50 mouse cellular contexts compared by ENCODE assay signal in the genomic region with DNA sequence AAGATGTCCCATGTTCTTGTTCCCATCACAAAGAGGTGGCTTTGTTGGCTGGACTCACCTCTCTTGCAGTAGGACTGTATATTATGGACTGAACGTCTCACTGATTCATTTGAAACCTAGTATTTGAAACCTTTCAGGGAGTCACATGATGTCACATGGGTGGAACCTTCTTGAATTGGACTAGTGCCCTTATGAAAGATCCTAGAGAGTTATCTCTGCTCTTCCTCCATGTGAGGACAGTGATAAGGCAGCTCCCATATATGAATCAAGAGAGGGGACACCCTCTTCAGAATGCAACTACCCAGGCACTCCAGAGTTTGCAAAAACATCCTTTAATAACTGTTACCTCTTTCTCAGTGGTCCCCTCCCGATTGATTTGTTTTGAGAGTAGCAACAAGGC. TPM values are rescaled to one million over a fixed set of nuclear protein-coding genes. Genes with fewer than 3 reads are reported as not detected.
"Had no signal": no experiment of that assay in that cellular context is flagged by ENCODE, and none has a peak within 500 bp of the region (broad histone marks: within the 10 kb centered on the region; RNA-seq: fewer than 3 reads in every experiment).

No protein-coding gene starts in this region.

- ATAC-seq: hindbrain, embryonic 16.5 days; hindbrain, postnatal 0 days; inflammation-experienced regulatory T-cells, adult 6 months; intestine, embryonic 15.5 days; intestine, postnatal 0 days had no signal

- H3K4me3 ChIP-seq: heart, embryonic 10.5 days; heart, embryonic 12.5 days; heart, embryonic 13.5 days; heart, embryonic 15.5 days; hindbrain, embryonic 10.5 days; hindbrain, embryonic 12.5 days; hindbrain, embryonic 13.5 days; hindbrain, embryonic 15.5 days; intestine, embryonic 15.5 days; kidney, embryonic 15.5 days; layer of hippocampus, adult 2 months had no signal

- H3K4me2 ChIP-seq: heart, embryonic 11.5 days; heart, embryonic 12.5 days; heart, embryonic 13.5 days; heart, embryonic 15.5 days; hindbrain, embryonic 12.5 days; hindbrain, embryonic 13.5 days; hindbrain, embryonic 14.5 days; hindbrain, embryonic 15.5 days; intestine, embryonic 15.5 days; kidney, embryonic 15.5 days had no signal

- H3K9me3 ChIP-seq: heart, embryonic 10.5 days; heart, embryonic 12.5 days; heart, embryonic 15.5 days; hindbrain, embryonic 10.5 days; hindbrain, embryonic 12.5 days; hindbrain, embryonic 13.5 days; hindbrain, embryonic 15.5 days; intestine, embryonic 15.5 days; kidney, embryonic 15.5 days had no signal

- H3K4me1 ChIP-seq: heart, embryonic 10.5 days; heart, embryonic 12.5 days; heart, embryonic 13.5 days; heart, embryonic 15.5 days; hindbrain, embryonic 10.5 days; hindbrain, embryonic 12.5 days; hindbrain, embryonic 13.5 days; hindbrain, embryonic 15.5 days; intestine, embryonic 15.5 days; kidney, embryonic 15.5 days had no signal

- H3K9ac ChIP-seq: heart, embryonic 12.5 days; heart, embryonic 13.5 days; heart, embryonic 15.5 days; hindbrain, embryonic 12.5 days; hindbrain, embryonic 13.5 days; hindbrain, embryonic 14.5 days; hindbrain, embryonic 15.5 days; intestine, embryonic 15.5 days; kidney, embryonic 15.5 days had no signal

- H3K27ac ChIP-seq: heart, embryonic 10.5 days; heart, embryonic 13.5 days; heart, embryonic 15.5 days; hindbrain, embryonic 10.5 days; hindbrain, embryonic 12.5 days; hindbrain, embryonic 13.5 days; hindbrain, embryonic 14.5 days; hindbrain, embryonic 15.5 days; hindbrain, postnatal 0 days; intestine, embryonic 15.5 days; kidney, embryonic 15.5 days; kidney, postnatal 0 days; layer of hippocampus, adult 2 months had no signal

- H3K27me3 ChIP-seq: heart, embryonic 12.5 days; heart, embryonic 13.5 days; heart, embryonic 15.5 days; hindbrain, embryonic 12.5 days; hindbrain, embryonic 13.5 days; hindbrain, embryonic 15.5 days; intestine, embryonic 15.5 days; kidney, embryonic 15.5 days had no signal

- H3K36me3 ChIP-seq: heart, embryonic 10.5 days; heart, embryonic 12.5 days; heart, embryonic 13.5 days; heart, embryonic 15.5 days; hindbrain, embryonic 10.5 days; hindbrain, embryonic 12.5 days; hindbrain, embryonic 13.5 days; hindbrain, embryonic 15.5 days; intestine, embryonic 15.5 days; kidney, embryonic 15.5 days had no signal

- DNase-seq: heart, postnatal 10 days; heart, postnatal 14 days; heart, postnatal 36 days; heart, postnatal 4 days; kidney, adult 11 months; kidney, adult 18-20 months; kidney, adult 2 months; kidney, adult 8-10 months; kidney, adult 9 months; kidney, postnatal 10 days; kidney, postnatal 14 days; kidney, postnatal 25 days; kidney, postnatal 36 days; kidney, postnatal 4 days; layer of hippocampus, adult 9-11 months; layer of hippocampus, postnatal 36 days had no signal

RNA-seq across cellular contexts. Expression of a gene that starts 10.7 kb away (rescaled TPM):
- total RNA-seq: heart, adult 8-10 months; heart, postnatal 10 days; heart, postnatal 14 days; heart, postnatal 25 days; heart, postnatal 36 days; heart, postnatal 4 days; hematopoietic stem cell, adult 5-6 weeks; hindbrain, postnatal 0 days; layer of hippocampus, adult 18-20 months; layer of hippocampus, adult 2 months; layer of hippocampus, adult 8-10 months; layer of hippocampus, postnatal 10 days; layer of hippocampus, postnatal 14 days; layer of hippocampus, postnatal 25 days; layer of hippocampus, postnatal 36 days; left cerebral cortex, adult 18-20 months had no signal
- polyA plus RNA-seq: heart, postnatal 0 days; hindbrain, embryonic 10.5 days; hindbrain, embryonic 11.5 days; hindbrain, embryonic 12.5 days; hindbrain, embryonic 13.5 days; hindbrain, embryonic 14.5 days; hindbrain, embryonic 16.5 days; hindbrain, postnatal 0 days; inflammation-experienced regulatory T-cells, adult 6 months; intestine, postnatal 0 days; large intestine, adult 2 months had no signal

RNA-seq across cellular contexts. Expression of a gene that starts 15.1 kb away (rescaled TPM):
- total RNA-seq: heart, adult 8-10 months; heart, postnatal 10 days; heart, postnatal 14 days; heart, postnatal 25 days; heart, postnatal 36 days; heart, postnatal 4 days; hematopoietic stem cell, adult 5-6 weeks; hindbrain, postnatal 0 days; layer of hippocampus, adult 18-20 months; layer of hippocampus, postnatal 10 days; layer of hippocampus, postnatal 25 days; layer of hippocampus, postnatal 36 days; left cerebral cortex, adult 18-20 months had no signal
- polyA plus RNA-seq: heart, embryonic 14.5 days; heart, embryonic 15.5 days; heart, embryonic 16.5 days; heart, postnatal 0 days; hindbrain, embryonic 10.5 days; hindbrain, embryonic 12.5 days; hindbrain, embryonic 13.5 days; inflammation-experienced regulatory T-cells, adult 6 months; kidney, embryonic 14.5 days had no signal

RNA-seq across cellular contexts. Expression of a gene that starts 29.6 kb away (rescaled TPM):
- total RNA-seq: heart, adult 8-10 months; heart, postnatal 10 days; heart, postnatal 14 days; heart, postnatal 25 days; heart, postnatal 36 days; heart, postnatal 4 days; hematopoietic stem cell, adult 5-6 weeks; hindbrain, postnatal 0 days; layer of hippocampus, adult 18-20 months; layer of hippocampus, adult 2 months; layer of hippocampus, adult 8-10 months; layer of hippocampus, postnatal 10 days; layer of hippocampus, postnatal 14 days; layer of hippocampus, postnatal 25 days; layer of hippocampus, postnatal 36 days; left cerebral cortex, adult 18-20 months had no signal
- polyA plus RNA-seq: heart, embryonic 10.5 days; heart, embryonic 11.5 days; heart, embryonic 12.5 days; heart, embryonic 13.5 days; heart, embryonic 14.5 days; heart, embryonic 15.5 days; heart, embryonic 16.5 days; heart, postnatal 0 days; hindbrain, embryonic 10.5 days; hindbrain, embryonic 11.5 days; hindbrain, embryonic 12.5 days; hindbrain, embryonic 13.5 days; hindbrain, embryonic 14.5 days; hindbrain, embryonic 15.5 days; hindbrain, embryonic 16.5 days; hindbrain, postnatal 0 days; inflammation-experienced regulatory T-cells, adult 6 months; intestine, postnatal 0 days; kidney, adult 2 months; kidney, embryonic 14.5 days; kidney, embryonic 15.5 days; kidney, embryonic 16.5 days; kidney, postnatal 0 days had no signal

RNA-seq across cellular contexts. Expression of a gene that starts 49.0 kb away (rescaled TPM):
- total RNA-seq: heart, adult 8-10 months; heart, postnatal 10 days; heart, postnatal 14 days; heart, postnatal 25 days; heart, postnatal 36 days; heart, postnatal 4 days; hematopoietic stem cell, adult 5-6 weeks; hindbrain, postnatal 0 days; layer of hippocampus, adult 18-20 months; layer of hippocampus, adult 2 months; layer of hippocampus, adult 8-10 months; layer of hippocampus, postnatal 10 days; layer of hippocampus, postnatal 14 days; layer of hippocampus, postnatal 25 days; layer of hippocampus, postnatal 36 days; left cerebral cortex, adult 18-20 months had no signal
- polyA plus RNA-seq: heart, embryonic 11.5 days; heart, embryonic 12.5 days; heart, embryonic 13.5 days; heart, embryonic 14.5 days; heart, embryonic 15.5 days; heart, embryonic 16.5 days; heart, postnatal 0 days; hindbrain, embryonic 10.5 days; hindbrain, embryonic 11.5 days; hindbrain, embryonic 12.5 days; hindbrain, embryonic 13.5 days; hindbrain, embryonic 14.5 days; hindbrain, embryonic 15.5 days; hindbrain, embryonic 16.5 days; hindbrain, postnatal 0 days; inflammation-experienced regulatory T-cells, adult 6 months; intestine, embryonic 15.5 days; kidney, embryonic 14.5 days; kidney, embryonic 15.5 days; kidney, embryonic 16.5 days had no signal
